Mouse (Mus musculus): Measurements from ENCODE around the gene Ddx10.

The Ddx10 gene

DNA sequence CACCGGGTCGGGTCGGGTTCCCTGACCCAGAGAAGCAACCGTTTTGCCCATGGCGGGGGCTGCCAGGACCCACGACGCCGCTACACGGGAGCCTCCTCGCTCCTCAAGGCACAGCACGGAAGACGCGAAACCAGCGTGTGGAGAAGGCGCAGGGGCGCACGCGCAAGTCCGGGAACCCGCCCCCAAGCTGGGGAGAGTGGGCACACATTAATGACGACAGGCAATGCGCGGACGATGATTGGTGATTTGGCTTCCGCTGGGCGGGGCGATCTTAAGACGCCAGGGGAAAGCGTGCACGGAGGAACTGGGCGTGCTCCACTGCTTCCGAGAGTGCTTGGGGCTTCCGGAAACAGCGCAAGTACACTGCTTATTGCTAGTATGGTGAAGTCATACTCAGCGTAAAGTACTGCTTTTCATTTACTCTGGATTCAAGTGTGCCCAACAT is at the start of gene Ddx10:
Gene Ddx10, minus strand, starts transcription at position 101 of the 445 bp plus-strand sequence.
- DNase-seq: peak; percentile 96 to 98

DNA sequence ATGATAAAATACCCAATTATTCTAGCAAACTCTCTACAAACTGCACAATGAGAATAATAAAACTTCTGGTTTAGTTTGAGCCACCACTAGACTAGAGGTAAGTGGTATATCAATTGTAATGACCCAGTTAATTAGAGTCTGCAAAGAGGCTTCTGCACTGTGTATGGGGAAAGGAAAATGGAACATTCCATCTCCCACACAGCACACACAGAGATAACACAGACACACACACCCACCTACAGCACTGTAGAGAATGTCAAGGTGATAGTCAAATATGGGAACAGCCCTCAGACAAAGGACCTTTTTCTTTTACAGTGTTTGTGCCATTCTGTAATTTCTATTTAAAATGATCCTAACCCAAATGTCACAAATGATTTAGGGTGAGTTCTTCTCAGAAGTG is 45.0 kb upstream of the Ddx10 start:
- no peak for DNase-seq

DNA sequence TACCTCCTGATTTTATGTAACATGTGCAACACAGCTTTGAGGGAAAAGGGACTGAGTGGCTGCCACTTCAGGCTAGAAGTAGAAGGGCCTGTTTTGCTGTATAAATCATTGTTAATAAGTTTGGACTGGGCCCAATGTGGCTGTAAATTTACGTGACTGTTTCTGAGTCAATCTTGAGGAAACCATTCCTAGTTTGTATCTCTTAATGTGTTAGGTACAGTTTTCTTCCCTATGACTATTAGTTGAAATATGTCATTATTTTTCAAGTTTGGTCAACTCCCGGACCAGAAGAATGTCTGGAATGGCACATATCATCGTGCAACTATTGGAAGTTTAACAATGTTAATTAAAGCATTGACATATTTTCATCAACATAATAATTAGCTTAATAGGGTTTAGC is 42.2 kb upstream of the Ddx10 start:
- DNase-seq: no peak

DNA sequence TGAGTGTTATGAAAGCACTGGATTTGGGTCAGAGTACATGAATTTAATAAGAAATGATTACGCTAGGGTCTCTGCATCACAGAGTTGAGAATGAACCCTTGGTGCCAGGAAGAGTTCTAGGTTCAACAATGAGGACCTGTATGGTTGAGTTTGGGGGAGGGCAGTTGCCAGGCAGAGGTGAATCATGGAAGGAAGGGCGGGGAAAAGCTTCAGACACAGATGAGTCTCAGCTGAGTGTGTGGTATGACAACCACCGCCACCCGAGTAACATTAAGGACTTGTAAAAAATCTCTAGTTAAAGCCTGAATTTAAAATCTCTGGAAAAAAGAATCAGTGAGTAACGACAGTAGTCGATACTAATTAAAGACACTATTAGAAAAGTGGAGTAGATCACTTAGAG is 38.9 kb upstream of the Ddx10 start:
- no peak for DNase-seq

DNA sequence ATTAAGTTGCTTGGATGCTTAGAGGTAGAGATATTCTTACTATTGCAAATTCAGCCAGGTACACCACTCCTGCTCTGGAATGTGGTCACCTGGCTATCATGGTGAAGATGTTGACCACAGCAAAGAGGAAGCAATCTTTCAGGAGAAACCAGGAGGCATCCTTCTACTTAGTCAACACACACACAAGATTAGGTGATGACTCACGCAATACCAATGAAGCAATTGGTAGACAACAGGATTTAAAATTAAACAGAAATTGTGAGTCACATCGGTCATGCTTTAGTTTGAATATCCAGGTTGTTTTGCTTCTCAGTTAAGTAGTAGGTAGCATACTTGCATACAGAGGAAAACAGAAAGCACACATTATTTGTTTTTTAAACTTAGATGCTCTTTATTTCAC is 31.1 kb upstream of the Ddx10 start:
- no peak for DNase-seq

DNA sequence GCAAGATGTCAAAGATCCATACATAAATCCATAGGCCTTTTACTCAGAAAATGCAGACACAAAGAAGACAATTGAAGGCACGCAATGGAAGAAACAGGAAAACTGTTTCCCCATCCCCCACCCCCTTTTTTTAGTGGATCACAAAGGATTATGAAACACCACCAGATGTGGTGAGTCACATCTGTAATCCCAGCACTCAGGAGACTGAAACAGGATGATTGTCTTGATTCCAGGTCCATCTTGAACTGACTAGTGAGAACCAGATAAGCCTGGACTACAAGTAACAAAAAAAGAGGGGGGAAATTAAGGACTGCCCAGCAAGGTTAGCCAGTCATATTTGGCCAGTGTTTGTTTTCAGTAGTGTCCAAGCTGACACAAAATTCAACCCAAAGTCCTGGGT is 28.5 kb upstream of the Ddx10 start:
- DNase-seq: no peak

DNA sequence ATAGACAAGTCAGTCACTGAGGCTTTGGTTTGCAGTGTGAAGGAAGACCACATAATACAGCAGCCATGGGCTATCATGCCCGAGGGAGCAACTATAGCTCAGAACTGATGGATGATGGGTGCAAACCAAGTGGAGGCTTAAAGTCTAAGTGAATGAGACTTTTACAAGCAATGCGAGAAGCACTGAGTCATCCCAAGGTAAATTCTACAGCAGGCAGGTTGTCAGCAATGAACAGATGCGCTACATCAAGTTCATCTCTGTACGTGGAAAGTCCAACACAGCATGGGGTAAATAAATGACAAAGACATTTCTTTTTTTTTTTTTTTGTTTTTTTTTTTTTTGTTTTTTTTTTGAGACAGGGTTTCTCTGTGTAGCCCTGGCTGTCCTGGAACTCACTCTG is 24.9 kb upstream of the Ddx10 start:
- no peak for DNase-seq

DNA sequence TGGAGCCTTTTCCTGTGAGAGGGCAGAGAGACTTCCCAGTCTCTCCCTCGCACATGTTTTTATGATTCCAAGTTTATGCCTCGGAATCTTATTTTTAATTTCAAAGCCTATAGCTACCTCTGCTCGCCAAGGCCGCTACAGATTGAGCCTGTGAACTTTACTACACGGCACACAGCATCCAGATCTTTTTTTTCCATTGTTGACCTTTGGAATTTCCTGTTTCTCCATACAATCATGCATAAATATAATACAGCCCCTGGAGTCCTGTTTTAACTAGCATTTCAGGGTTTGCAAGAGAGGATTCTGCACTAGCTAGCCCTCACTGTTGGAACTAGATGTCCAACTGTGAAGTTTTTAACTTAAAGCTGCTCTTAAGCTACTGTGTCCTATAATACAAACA is 24.4 kb upstream of the Ddx10 start:
- DNase-seq: no peak

DNA sequence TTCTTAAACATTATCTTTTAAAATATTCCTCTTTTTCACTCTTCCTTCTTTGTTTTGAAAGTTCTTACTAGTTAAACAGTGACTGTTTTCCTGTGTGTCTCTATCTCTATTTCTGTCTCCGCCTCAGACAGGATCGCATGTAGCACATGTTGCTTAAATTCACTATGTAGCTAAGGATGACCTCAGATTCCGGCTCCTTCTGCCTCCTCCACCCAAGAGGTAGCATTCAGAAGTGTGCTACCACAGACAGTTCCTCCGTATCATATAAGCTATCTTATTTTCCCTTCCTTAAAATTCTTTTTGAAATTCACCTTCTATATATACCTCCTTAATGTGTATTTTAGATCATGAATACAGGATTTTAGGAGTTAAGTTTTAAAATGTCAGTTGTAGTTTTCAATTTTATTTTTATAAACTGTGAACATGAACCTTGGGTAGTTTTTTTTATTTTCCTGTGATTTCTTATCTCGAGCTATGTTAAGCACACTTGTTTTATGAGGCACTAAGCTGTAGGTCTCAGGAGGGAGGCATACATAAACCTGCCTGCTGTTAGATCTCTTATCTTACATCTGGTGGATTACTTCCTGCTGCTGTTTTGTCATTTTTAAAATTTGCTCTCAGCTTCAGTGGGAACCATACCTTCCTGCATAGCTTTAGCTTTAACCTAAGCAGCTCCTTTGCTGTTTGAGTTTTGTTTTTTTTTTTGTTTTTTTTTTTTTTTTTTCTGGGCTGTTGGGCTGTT is 23.6 kb upstream of the Ddx10 start:
- DNase-seq: no peak

DNA sequence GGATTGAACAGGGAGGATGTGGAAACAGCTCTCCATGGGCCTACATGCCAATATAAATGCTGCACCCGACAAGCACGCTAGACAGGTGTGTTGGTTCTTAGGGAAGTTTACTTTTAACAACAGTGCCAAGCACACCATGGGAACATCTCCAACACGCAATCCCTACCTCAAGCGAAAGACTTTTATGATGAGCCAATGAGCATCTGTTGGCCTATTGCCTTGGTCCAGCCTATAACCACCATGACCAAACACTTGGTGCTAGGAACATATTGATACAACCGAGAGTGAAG is 21.6 kb upstream of the Ddx10 start:
- no peak for DNase-seq

DNA sequence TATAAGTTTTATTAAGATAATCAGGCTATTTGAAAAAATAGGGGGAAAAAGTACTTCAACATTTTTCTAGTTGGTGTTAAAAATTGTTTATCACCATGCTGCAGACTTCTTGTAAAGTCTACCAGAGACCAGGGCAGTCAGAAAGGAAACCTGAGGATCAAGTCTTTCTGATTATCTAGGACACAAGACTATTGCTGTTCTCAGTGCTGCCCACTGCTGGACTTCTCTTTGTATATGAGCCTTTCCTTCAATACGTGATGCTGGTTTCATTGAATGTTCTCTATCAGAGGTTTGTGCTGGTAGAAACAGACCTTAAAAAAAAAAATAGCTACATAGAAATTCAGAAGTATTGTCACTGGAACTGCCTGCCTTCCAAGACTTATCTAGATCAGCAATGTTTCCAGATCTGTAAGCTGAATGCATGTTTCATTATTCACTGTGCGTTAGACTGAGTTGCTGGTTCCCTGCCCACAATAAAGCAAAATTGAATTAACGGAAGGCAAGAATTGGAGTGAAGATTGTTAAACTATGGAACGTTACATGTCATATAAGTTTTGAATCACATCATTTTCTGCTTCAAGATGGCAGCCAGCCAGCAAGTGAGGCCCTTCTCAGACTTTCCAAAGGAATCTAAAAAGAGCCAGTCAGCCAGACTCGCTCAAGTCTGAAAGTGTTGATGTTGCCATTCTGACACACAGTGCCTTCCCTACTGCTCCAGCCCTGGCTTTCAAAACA is 21.0 kb upstream of the Ddx10 start:
- peak; percentile 41 to 57 for DNase-seq

DNA sequence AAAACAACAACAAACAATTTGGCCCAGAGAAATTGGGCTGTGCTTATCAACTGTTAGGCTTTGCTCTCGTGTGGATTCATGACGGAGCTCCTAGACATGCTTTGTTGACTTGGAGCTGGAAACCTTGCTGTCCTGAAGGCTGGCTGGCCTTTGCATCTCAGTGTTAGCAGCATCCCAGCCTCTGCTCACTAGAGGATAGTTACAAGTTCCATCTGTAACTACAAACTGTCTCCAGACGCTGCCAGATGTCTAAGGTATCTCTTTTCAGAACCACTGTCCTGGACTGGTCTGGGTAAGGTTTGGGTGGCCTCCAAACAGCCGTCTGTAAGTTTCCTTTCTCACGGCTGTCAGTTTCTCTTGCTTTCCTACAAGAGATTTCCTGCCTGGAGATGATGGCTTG is 20.2 kb upstream of the Ddx10 start:
- no peak for DNase-seq

DNA sequence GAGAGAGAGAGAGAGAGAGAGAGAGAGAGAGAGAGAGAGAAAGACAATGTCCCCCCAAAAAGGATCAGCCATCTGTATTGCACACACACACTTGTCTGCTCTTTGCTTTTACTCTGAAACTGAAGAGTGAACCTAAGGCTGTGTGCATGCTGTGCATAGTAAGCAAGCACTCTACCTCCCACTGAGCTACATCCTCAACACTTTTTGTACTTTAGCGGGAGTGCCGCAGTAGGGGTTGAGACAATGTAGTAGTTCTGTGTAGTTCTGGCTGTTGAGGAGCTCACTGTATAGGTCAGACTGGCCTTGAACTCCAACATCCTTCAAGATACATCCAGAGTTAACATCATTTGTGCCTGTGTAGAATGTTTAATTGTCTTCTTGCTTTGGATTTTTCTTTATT is 17.7 kb upstream of the Ddx10 start:
- DNase-seq: no peak

DNA sequence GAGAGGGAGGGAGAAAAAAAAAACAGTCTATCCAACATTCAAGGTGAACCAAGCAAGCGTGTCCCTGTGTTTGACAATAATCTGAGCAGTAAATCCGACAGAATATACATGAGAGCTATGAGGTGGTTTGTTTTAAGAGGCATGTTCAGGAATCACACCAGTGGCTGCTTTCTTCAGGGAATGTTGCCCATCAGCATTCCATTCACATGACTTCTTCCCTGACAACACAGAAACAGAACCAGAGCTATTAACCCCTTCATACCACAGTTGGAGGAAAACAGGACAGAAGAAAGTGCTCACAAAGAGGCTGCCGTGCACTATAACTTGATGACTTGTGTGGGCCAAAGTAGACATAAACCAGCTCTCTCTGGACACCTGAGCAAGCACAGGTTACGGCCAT is 16.5 kb upstream of the Ddx10 start:
- no peak for DNase-seq

DNA sequence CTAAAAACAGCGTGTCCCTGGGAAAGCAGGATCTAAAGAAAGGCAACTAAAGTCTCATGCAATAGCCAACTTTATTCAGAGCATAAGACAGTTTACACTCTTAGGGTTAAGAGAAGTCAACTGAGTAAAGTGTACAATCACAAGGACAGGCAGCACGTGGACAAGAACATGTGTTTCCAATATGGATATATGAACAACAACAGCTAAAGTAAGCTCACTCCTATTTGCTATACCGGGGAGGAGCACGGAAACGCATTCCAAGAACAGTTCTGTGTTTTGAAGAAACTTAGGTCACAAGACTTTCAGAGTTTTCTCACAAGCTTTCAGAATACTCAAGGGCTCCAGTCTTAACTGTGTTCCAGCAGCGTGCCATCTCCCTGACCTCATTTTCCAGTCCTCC is 10.3 kb upstream of the Ddx10 start:
- DNase-seq: no peak

DNA sequence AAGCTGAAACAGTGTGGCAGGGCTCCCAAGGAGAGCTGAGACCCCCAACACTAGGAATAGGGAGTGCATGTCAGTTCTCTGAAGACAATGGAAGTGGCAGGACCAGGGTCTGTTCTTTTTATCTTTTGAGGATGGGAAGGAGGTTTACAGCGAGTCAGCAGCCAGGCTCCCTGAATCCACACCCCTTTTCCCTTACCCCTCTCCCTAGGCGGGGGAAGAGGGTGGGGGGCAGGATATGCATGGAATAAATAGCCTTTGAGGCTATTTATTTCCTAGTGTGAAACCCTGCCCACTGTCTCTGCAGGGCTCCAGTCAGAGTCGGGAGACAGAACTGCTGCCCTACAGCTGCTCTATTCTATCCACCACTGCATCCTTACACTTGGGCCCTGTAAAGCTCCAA is 9.9 kb upstream of the Ddx10 start:
- DNase-seq: no peak

DNA sequence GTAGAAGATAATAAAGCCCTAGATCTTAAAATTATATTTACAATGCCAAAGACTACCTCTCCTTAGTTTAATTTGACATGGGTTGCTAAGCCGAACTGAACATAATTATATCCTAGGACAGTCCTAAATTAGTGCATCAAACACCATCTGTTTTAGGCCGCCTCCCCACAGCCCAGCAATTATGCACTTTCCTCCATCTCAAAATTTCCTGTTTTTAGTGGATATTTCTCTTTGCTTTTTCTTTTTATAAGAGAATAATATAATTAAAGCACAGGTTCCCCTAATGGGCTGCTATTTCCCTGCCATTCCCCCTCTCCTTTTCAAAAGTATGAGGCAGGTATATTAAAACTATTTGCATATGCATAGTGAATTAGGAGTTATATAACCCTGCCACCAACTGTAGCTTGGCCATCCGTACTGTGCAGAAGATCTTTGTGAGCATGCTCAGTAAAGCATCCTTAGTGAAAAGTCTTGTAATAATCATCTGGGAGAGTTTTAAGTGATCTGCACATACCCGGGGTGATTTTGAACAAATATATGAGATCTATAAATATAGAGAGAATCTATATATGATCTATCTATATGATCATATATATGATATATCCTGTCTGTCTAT is 8.9 kb upstream of the Ddx10 start:
- DNase-seq: peak in 1 of 2 experiments; percentile 6

DNA sequence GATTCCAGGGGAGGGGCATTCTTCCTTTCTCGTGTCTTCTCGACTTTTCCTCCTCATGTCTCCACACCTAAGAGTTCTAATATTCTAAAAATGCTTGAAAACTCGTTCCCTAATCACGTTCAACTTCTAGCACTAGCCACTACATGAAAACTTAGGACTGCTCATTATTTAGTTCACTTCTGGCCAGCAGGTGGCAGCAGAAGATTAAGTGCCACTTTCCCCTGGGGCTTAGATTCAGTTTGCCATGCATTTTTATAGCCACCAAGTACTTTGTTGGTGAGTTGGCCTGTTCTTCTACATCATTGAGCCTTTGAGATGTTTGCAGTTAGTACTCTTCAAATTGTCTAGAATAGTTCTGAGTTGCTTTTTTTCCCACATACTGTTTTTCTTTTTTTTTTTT is 6.5 kb upstream of the Ddx10 start:
- peak; percentile 78 to 85 for DNase-seq

DNA sequence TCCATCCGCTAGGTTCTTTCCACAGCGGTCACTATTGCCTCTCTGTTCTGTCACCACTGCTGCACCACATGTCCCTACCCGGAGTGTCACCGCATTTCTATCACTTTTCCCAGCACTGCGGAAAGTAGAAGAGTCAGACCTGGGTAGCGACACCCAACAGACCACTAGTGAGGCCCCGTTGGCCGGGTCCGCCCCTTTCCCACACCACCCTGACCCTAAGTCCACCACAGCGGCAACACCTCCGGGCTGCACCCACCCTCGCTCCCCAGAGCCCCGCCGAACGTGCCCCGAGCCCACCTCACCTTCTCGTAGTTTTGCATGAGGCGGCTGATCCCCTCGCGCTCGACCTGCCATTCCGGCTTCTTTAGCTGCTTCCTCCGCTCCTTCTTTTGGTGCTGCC is 337 bp downstream of the Ddx10 start:
- peak in 1 of 2 experiments; percentile 7 for DNase-seq

DNA sequence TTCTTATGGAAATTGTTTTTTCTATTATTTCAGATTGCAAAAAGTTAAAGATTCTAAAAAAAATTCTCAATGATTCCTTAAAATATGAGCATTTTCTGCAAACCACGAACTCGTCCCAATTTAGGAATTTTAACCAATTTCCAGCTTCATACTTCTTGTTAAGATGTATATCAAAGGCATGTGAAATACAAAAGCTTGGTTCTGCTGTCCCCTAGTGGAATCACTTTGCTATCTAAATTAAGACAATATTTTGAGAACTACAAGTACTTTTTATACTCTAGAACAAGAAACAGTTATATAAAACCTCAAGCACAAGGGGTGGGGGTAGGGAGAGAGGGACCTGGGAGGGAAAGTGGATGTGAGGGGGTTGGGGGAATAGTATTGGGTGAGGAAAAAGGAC is 29.7 kb downstream of the Ddx10 start:
- DNase-seq: no peak

DNA sequence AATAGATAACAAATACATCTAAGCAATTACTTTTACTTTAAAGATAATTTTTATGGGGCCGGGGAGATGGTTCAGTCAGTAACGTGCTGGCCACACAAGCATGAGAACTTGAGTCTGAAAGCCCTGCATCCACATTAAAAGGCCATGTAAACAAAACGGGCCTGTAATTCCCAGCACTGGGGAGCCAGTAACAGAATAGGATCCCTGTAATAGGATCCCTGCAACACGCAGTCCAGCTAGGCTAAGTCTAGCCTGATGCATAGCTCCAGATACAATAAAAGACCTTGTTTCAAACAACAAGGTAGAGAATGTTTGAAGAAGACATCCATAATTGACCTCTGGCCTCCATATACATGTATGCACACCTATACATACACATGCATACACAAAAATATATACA is 39.6 kb downstream of the Ddx10 start:
- no peak for DNase-seq

DNA sequence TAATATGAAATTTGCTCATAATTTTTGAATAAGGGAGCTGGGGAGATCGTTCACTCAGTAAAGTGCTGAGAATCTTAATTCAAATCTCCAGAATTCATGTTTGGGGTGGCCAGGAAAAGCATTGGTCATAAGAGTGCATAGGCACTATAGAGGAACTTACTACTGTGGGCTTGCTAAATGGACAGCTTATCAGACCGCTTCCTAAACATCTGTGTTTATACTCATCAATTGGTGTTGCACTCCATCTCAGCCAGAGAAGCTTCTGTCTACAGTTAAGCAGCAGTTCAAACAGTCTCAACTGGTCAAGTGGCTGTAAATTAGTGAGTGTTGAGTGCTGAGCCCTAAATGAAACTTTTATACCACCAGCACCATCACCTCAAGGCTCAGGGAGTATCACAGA is 73.3 kb downstream of the Ddx10 start:
- no peak for DNase-seq

DNA sequence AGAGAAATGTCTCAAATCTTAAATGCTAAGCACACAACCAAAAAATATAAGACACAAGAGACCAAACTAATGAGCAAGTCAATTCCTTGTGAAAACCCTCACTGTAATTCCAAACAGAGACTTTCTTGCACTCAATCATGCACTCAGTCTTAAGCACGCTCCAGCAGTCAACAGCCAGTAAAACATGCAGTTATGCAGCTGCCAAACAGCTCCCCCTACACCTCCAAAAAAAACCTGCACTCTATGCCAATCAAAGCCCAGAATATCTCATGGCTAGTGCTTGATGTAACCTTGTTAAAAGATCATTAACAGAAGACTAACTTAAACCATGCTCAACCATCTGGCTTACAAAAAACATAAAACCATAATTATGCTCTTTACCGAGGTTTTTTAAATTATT is 74.6 kb downstream of the Ddx10 start:
- no peak for DNase-seq

DNA sequence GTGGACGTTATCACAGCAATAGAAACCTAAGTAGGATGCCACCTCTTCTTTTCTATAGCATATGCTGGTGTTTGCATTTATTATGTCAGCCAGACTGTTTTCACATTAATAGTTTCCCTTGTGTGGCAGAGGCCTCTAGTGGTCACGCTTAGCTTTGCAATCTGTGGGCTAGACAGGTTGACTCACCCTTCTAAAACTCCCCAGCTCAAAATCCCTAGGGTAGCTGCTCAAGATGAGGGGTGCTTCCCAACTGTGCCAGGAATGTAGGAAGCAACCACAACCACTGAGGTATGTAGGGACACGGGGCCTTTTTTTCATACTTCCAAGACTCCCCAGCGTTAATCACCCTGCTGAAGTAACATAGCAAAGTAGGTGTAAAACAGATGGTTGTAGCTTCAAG is 103.6 kb downstream of the Ddx10 start:
- DNase-seq: peak; percentile 50 to 65

Data from cerebellum, postnatal 36 days (tissue).